Mouse (Mus musculus) MEL (cell line): ENCODE measurements around the gene S100a4. TPM values are rescaled to one million over a fixed set of nuclear protein-coding genes. Genes with fewer than 3 reads are reported as not detected.
A peak's percentile ranks its signal among the peaks of the same experiment; 100 is the strongest.

Experiments used
- DNase-seq: peaks from one replicate; pipeline ENCODE4 v3.0.0; 2011; ENCODE audit warnings: low read depth, low spot score
- H3K27ac ChIP-seq: 2 replicates; pipeline ENCODE4 v1.5.1; 2012; ENCODE audit warnings: low read depth, mild to moderate bottlenecking, control low read depth, low read length, moderate library complexity; ENCODE audit not compliant: control insufficient read depth
- H3K27me3 ChIP-seq, 2 experiments: fragments of 150-350 bp in 1 of 2; sonication (generic) in 1 of 2; 2 replicates each; pipeline ENCODE4 v1.6.1; 2012; ENCODE audit warnings: low read length in 2 of 2, mild to moderate bottlenecking in 2 of 2, improper control_type of control experiment in 1 of 2, moderate library complexity in 1 of 2; ENCODE audit not compliant: insufficient read depth in 2 of 2, control insufficient read depth in 1 of 2
- H3K36me3 ChIP-seq, 2 experiments: 2 replicates each; pipeline ENCODE4 v1.6.1; 2012 to 2014; ENCODE audit warnings: low read length in 2 of 2, improper control_type of control experiment in 1 of 2, inconsistent platforms in 1 of 2, mild to moderate bottlenecking in 1 of 2; ENCODE audit not compliant: insufficient read depth in 2 of 2, control insufficient read depth in 1 of 2
- H3K4me1 ChIP-seq, 2 experiments: fragments of 150-350 bp in 1 of 2; sonication (generic) in 1 of 2; 2 replicates each; pipeline ENCODE4 v1.6.1; 2012; ENCODE audit warnings: low read length in 2 of 2, improper control_type of control experiment in 1 of 2, mild to moderate bottlenecking in 1 of 2; ENCODE audit not compliant: insufficient read depth in 2 of 2, control insufficient read depth in 1 of 2
- H3K4me3 ChIP-seq, 2 experiments: fragments of 150-350 bp in 1 of 2; sonication (generic) in 1 of 2; 2 replicates each; pipeline ENCODE4 v1.5.1; 2012; ENCODE audit warnings: low read depth in 2 of 2, low read length in 2 of 2, mild to moderate bottlenecking in 2 of 2, moderate library complexity in 2 of 2, control low read depth in 1 of 2, improper control_type of control experiment in 1 of 2; ENCODE audit not compliant: control insufficient read depth in 1 of 2, insufficient read depth in 1 of 2
- H3K79me2 ChIP-seq: 2 replicates; pipeline ENCODE4 v1.6.1; 2012; ENCODE audit warnings: mild to moderate bottlenecking, low read length, moderate library complexity; ENCODE audit not compliant: control insufficient read depth, poor library complexity, insufficient read depth
- H3K9ac ChIP-seq: 2 replicates; pipeline ENCODE4 v1.6.1; 2012; ENCODE audit warnings: low read depth, mild to moderate bottlenecking, control low read depth, low read length, moderate library complexity; ENCODE audit not compliant: control insufficient read depth, poor library complexity, severe bottlenecking
- H3K9me3 ChIP-seq: fragments of 150-350 bp; sonication (generic); replicated peaks from 2 replicates; pipeline ENCODE4 v1.6.1; 2012; ENCODE audit warnings: mild to moderate bottlenecking, low read length, improper control_type of control experiment, moderate library complexity; ENCODE audit not compliant: insufficient read depth
- CHD2 ChIP-seq: IDR thresholded peaks from 2 replicates; pipeline ENCODE4 v1.6.1; 2011; ENCODE audit warnings: low read length, improper control_type of control experiment
- CTCF ChIP-seq, 3 experiments: IDR thresholded peaks in 2 of 3; conservative IDR thresholded peaks in 1 of 3; 2 replicates each; pipeline ENCODE4 v1.5.1; 2011 to 2012; ENCODE audit warnings: low read length in 3 of 3, low read depth in 2 of 3, mild to moderate bottlenecking in 2 of 3, improper control_type of control experiment in 1 of 3, inconsistent platforms in 1 of 3, mixed read lengths in 1 of 3, moderate library complexity in 1 of 3; ENCODE audit not compliant: control insufficient read depth in 1 of 3, insufficient read depth in 1 of 3, poor library complexity in 1 of 3, severe bottlenecking in 1 of 3
- E2F4 ChIP-seq: IDR thresholded peaks from 2 replicates; pipeline ENCODE4 v1.6.1; 2011; ENCODE audit warnings: low read depth, low read length, improper control_type of control experiment, borderline replicate concordance
- EP300 ChIP-seq, 2 experiments: IDR thresholded peaks; 2 replicates each; pipeline ENCODE4 v1.6.1; 2011; ENCODE audit warnings: improper control_type of control experiment in 2 of 2, low read length in 2 of 2, low read depth in 1 of 2, mild to moderate bottlenecking in 1 of 2
- ETS1 ChIP-seq: IDR thresholded peaks from 2 replicates; pipeline ENCODE4 v1.6.1; 2012; ENCODE audit warnings: low read depth, mild to moderate bottlenecking, inconsistent platforms, low read length, improper control_type of control experiment, moderate library complexity
- GABPA ChIP-seq: IDR thresholded peaks from 2 replicates; pipeline ENCODE4 v1.6.1; 2012; ENCODE audit warnings: low read depth, mild to moderate bottlenecking, inconsistent platforms, low read length, improper control_type of control experiment, moderate library complexity
- GATA1 ChIP-seq: IDR thresholded peaks from 2 replicates; pipeline ENCODE4 v1.6.1; 2011; ENCODE audit warnings: low read depth, low read length, improper control_type of control experiment
- JUND ChIP-seq: IDR thresholded peaks from 2 replicates; pipeline ENCODE4 v1.6.1; 2011; ENCODE audit warnings: low read depth, mild to moderate bottlenecking, improper control_type of control experiment, low read length
- KAT2A ChIP-seq: conservative IDR thresholded peaks from 2 replicates; pipeline ENCODE4 v1.6.1; 2012; ENCODE audit warnings: low read depth, low read length, improper control_type of control experiment, inconsistent platforms
- MAFK ChIP-seq: IDR thresholded peaks from 2 replicates; pipeline ENCODE4 v1.6.1; 2011; ENCODE audit warnings: low read depth, mild to moderate bottlenecking, low read length, improper control_type of control experiment, borderline replicate concordance
- MXI1 ChIP-seq: IDR thresholded peaks from 2 replicates; pipeline ENCODE4 v1.6.1; 2011; ENCODE audit warnings: mild to moderate bottlenecking, low read depth, low read length, improper control_type of control experiment
- NELFE ChIP-seq: IDR thresholded peaks from 2 replicates; pipeline ENCODE4 v1.6.1; 2011; ENCODE audit warnings: low read depth, low read length, improper control_type of control experiment
- NRF1 ChIP-seq: IDR thresholded peaks from 2 replicates; pipeline ENCODE4 v1.6.1; 2014; ENCODE audit warnings: low read depth, mild to moderate bottlenecking, inconsistent platforms, low read length, improper control_type of control experiment, moderate library complexity; ENCODE audit not compliant: poor library complexity, insufficient read depth, severe bottlenecking
- POLR2A ChIP-seq, 2 experiments: IDR thresholded peaks; 2 replicates each; pipeline ENCODE4 v1.6.1; 2011 to 2012; ENCODE audit warnings: low read length in 2 of 2, mild to moderate bottlenecking in 2 of 2, control low read depth in 1 of 2, improper control_type of control experiment in 1 of 2, low read depth in 1 of 2, moderate library complexity in 1 of 2; ENCODE audit not compliant: control insufficient read depth in 1 of 2, insufficient read depth in 1 of 2, poor library complexity in 1 of 2
- RAD21 ChIP-seq: IDR thresholded peaks from 2 replicates; pipeline ENCODE4 v1.6.1; 2011; ENCODE audit warnings: mild to moderate bottlenecking, low read depth, low read length, improper control_type of control experiment
- RCOR1 ChIP-seq: IDR thresholded peaks from 2 replicates; pipeline ENCODE4 v1.6.1; 2012; ENCODE audit warnings: low read depth, mild to moderate bottlenecking, inconsistent platforms, low read length, improper control_type of control experiment
- SIN3A ChIP-seq: IDR thresholded peaks from 2 replicates; pipeline ENCODE4 v1.6.1; 2012; ENCODE audit warnings: low read length, improper control_type of control experiment, inconsistent platforms
- SMC3 ChIP-seq: IDR thresholded peaks from 2 replicates; pipeline ENCODE4 v1.6.1; 2011; ENCODE audit warnings: low read depth, low read length, improper control_type of control experiment
- TAL1 ChIP-seq: IDR thresholded peaks from 2 replicates; pipeline ENCODE4 v1.6.1; 2012; ENCODE audit warnings: mild to moderate bottlenecking, inconsistent platforms, low read length, moderate library complexity, mixed read lengths
- USF2 ChIP-seq, 2 experiments: IDR thresholded peaks; 2 replicates each; pipeline ENCODE4 v1.6.1; 2011 to 2012; ENCODE audit warnings: improper control_type of control experiment in 2 of 2, low read length in 2 of 2, borderline replicate concordance in 1 of 2, inconsistent platforms in 1 of 2, low read depth in 1 of 2, mild to moderate bottlenecking in 1 of 2; ENCODE audit not compliant: insufficient read depth in 1 of 2
- ZC3H11A ChIP-seq: IDR thresholded peaks from 2 replicates; pipeline ENCODE4 v1.6.1; 2012; ENCODE audit warnings: low read depth, mild to moderate bottlenecking, inconsistent platforms, low read length, improper control_type of control experiment
- polyA plus RNA-seq, 2 experiments: library from polyadenylated mRNA; stranded (reverse) in 1 of 2; unstranded in 1 of 2; fragments of >175 nt in 1 of 2; fragments of >200 nt in 1 of 2; gene quantifications; 2 replicates each; pipeline versions ENCODE4 v1.2.1 to v1.2.4; 2012; ENCODE audit warnings: low replicate concordance in 2 of 2, low read depth in 1 of 2; ENCODE audit not compliant: insufficient read length in 2 of 2, insufficient read depth in 1 of 2, missing spikeins in 1 of 2
- total RNA-seq: library from RNA; depleted of rRNA; stranded (reverse); fragments of 300-350 nt; gene quantifications from 2 replicates; pipeline ENCODE4 v1.2.3, GENCODE M21; 2012

The S100a4 gene
- total and polyA plus RNA-seq, 3 experiments, result 0.73 to 2.3 TPM; not detected in 1

DNA sequence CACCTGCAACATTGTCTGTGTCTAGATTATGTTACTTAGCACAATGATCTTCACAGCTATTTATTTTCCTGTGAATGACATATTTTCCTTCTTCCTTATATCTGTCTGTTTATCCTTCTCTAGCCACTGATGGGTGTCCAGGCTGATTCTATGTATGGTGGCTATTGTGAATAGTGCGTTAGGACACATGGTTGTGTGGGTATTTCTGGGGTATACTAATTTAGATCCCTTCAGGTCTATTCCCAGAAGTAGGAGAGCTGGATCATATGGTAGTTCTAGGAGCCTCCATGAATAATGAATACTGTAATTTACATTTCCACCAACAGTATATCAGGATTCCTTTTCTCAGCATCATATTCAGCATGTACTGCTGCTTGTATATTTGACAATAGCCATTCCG is 46.3 kb downstream of the S100a4 start:
- Histone ChIP-seq H3K27me3 (peaks cover 0 to 3% of the 10 kb centered on the region in 2 experiments; a peak in 2 of 4 replicates), H3K36me3 (no peaks in the 10 kb centered on the region), H3K9me3 (no peaks in the 10 kb centered on the region), H3K79me2 (no peaks in the 10 kb centered on the region), H3K4me3 (no peak overlapping the region), H3K9ac (no peak overlapping the region), H3K27ac (no peak overlapping the region), H3K4me1 (no peaks in the 10 kb centered on the region)
- no peak for DNase-seq
- TF ChIP-seq CHD2 (no peak), GATA1 (no peak), POLR2A (IDR thresholded peaks at IDR 0.05; ENCODE audit: control insufficient read depth in 1 of 2, insufficient read depth in 1 of 2, low read depth in 1 of 2, low read length in 2 of 2, poor library complexity in 1 of 2) (no peak), SMC3 (no peak), MAFK (no peak), USF2 (IDR thresholded peaks at IDR 0.05; ENCODE audit: borderline replicate concordance in 1 of 2, insufficient read depth in 1 of 2, low read depth in 1 of 2, low read length in 2 of 2) (no peak)

DNA sequence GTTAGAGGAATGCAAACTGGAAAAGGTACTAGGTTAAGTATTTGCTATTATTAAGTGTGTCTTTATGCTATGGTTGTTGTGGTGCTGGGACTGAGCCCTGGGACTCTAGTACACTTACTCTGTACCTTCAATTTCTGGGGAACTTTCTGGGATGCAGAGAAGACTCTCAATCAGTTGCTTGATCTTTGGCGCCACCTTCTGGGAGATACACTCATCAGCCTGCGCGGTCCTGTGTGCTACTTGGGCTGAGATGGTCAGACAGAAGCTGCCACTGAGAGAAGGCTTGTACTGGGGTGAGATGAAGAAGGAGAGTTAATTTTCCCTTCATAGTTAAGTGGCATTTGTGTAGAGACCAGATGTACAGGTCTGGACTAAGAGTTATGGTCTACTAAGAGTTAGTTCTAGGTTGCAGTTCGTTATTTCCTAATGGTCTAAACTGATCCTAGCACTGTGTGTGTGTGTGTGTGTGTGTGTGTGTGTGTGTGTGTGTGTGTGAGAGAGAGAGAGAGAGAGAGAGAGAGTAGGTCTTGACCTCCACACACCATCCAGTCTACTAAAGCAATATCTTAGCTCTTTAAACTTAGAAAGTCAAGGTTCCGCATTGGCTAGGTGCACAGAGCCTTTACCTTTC is 49.4 kb downstream of the S100a4 start:
- Histone ChIP-seq H3K27me3 (peaks cover 3 to 5% of the 10 kb centered on the region in 2 experiments; a peak in 3 of 4 replicates), H3K27ac (no peak overlapping the region), H3K79me2 (no peaks in the 10 kb centered on the region), H3K9me3 (no peaks in the 10 kb centered on the region), H3K9ac (no peak overlapping the region), H3K4me1 (no peaks in the 10 kb centered on the region), H3K36me3 (no peaks in the 10 kb centered on the region), H3K4me3 (no peak overlapping the region)
- TF ChIP-seq CHD2, result no peak
- TF ChIP-seq SMC3, result peak; percentile 67
- no peak for TF ChIP-seq JUND
- TF ChIP-seq RAD21, result peak; percentile 90
- peak; percentile 71 to 92 (median 88) for TF ChIP-seq CTCF (IDR thresholded peaks at IDR 0.05 in 2 of 3, conservative IDR thresholded peaks at IDR 0.05 in 1 of 3; ENCODE audit: control insufficient read depth in 1 of 3, insufficient read depth in 1 of 3, low read depth in 2 of 3, low read length in 3 of 3, poor library complexity in 1 of 3, severe bottlenecking in 1 of 3)
- no peak for TF ChIP-seq NELFE
- no peak for TF ChIP-seq EP300 (IDR thresholded peaks at IDR 0.05; ENCODE audit: low read depth in 1 of 2, low read length in 2 of 2)
- no peak for TF ChIP-seq SIN3A
- no peak for TF ChIP-seq E2F4
- no peak for TF ChIP-seq ETS1
- TF ChIP-seq ZC3H11A, result peak; percentile 69
- no peak for TF ChIP-seq TAL1
- no peak for TF ChIP-seq MXI1
- TF ChIP-seq NRF1, result no peak; the same call in 1 of the 2 replicates
- TF ChIP-seq RCOR1, result no peak
- no peak for TF ChIP-seq KAT2A
- TF ChIP-seq GABPA, result no peak
- peak; percentile 68 for DNase-seq
